Mouse (Mus musculus) gastrocnemius, postnatal 4 days (tissue): ENCODE results near the gene Guca1a. TPM values are rescaled to one million over a fixed set of nuclear protein-coding genes. Genes with fewer than 3 reads are reported as not detected.
"Not testable (repeated sequence)": the region's sequence is repeated elsewhere in the genome, so short reads cannot be mapped to it uniquely, and the experiment has no call there.

Source experiments
- DNase-seq, 2 experiments: peaks; one replicate each; pipeline ENCODE4 v3.0.0; 2021 to 2022; ENCODE audit warnings: low spot score in 2 of 2, mixed read lengths in 2 of 2
- long read RNA-seq, 2 experiments: library from polyadenylated mRNA; stranded (forward); transcript quantifications; one replicate each; pipeline ENCODE4 v2.0.0; 2021
- total RNA-seq, 2 experiments: library from RNA; stranded (reverse); gene quantifications; 2 replicates each; pipeline ENCODE4 v1.2.3; 2021

Guca1a gene
- 1 to 10 TPM in 1 of 2 experiments, under 1 TPM in 1; 0.96 to 1.5 TPM for total RNA-seq
- long read RNA-seq, experiment 1, partial matches to known transcripts: 2 of 2 reads
- long read RNA-seq, experiment 1, other reads (novel, unspliced or antisense): 0 of 2 reads
- long read RNA-seq, experiment 2, partial matches to known transcripts: 2 of 3 reads
- long read RNA-seq, experiment 2, other reads (novel, unspliced or antisense): 1 of 3 reads

DNA sequence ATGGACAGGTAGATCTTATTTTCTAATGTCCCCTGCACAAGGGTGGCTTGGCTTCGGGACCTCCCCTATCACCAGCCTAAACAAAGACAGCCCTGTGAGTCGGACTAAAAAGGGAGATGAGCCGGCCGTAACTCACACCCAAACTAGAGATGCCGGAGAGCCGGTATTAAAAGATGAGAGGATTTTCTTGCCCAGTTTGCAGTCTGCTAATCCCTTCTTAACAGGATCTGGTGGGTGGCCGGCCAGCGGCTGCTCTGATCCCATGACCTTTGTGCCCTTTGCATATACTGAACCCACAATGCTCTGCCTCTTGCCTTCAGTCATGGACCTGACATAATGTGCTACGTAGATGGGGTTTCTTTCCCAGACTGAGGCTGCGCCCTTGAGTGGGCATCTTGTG is at the start of gene Guca1a:
Gene Guca1a, minus strand, starts transcription at position 134 of the 400 bp plus-strand sequence.
- DNase-seq: no peak

DNA sequence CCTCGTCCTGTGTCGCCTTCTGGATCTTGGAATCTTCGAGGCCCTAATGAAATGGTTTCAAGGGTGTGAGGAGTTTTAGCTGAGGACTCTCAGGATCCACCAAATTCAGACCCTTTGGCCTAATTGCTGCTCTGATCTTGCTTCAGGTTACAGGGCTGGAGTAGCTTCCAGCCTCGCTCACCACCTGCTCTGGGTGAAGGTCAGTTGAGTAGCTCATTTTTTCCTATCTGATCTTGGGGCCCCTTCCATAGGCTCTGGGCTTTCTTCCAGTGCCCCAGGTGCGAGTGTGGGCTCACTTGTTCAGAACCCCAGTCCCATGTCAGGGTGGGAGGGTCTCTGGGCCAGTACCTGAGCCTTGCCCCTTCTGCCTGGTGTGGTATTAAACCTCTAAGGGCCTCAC is 49.0 kb upstream of the Guca1a start:
- DNase-seq: no peak

DNA sequence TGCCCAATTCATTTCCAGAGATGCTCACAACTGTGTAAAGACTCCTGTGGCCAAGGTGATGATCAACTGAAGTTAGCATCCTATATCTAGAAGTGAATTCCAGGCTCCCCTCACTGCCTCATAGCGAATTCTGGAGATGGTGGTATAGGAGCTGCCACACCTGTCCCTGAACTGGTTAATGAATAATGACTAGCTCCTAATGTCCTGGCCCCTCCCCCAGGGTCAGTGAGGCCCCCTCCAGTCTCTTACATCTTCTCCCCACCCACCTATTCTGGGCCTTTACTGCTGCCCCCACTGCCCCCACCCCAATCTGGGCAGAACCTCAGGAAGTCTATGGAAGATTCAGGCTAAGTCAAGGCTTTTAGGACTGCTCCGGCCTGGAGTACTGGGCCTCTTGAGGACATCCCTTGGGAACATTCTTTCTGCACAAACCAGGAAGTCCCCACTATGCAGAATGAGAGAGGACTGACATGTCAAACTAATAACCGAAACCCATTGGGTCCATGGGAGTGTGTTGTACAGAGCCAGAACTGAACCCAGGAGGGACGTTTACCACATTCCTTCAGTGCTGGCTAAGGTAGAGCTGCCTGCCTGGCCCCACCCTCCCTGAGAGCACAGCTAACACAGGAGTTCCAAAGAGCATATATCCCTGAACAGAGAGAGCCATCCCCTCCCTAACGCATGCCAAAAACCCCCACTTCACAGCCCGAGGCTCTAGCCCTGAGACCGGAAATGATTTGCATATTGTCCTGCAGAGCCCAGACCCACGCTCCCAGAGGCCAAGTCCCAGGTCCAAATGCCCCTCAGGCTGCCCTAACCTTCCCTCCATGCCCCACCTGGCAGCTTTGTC is 48.4 kb upstream of the Guca1a start:
- no peak for DNase-seq

DNA sequence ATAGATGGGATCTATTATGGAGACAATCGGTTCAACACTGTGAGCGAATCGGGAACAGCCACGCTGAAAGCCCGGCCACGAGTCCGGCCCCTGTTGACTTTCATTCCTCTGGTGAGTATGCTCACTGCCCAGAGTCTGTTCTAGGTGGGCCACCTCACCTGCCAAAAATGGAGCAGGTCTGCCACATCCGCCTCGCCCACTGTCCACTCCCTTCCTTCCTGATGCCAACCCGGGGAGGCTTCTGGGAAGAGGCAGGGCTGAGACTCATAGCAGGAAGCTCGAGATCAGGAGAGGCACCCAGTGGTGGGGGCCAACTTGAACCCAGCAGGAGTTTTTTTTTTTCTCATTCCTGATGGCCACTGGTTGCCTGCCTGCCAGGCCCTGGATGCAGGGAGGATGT is 46.2 kb upstream of the Guca1a start:
- no peak for DNase-seq

DNA sequence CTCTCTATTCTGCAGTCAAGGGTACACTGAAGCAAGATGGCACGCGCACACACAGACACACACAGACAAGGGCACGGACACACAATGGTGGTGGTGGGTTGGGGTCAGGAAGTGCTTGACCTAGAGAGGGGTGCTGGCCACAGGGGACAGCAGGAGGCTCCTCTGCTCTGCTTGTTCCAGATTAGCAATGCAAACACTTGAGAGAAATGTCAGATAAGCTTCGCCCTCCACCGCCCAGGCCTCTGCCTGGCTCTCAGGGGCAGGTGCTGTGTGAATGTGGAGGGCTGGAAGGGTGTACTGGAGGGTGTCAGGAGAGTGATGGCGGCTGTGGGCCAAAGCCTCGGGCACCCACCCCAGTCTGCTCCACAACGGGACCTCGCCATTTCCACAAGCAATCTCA is 45.6 kb upstream of the Guca1a start:
- DNase-seq: no peak

DNA sequence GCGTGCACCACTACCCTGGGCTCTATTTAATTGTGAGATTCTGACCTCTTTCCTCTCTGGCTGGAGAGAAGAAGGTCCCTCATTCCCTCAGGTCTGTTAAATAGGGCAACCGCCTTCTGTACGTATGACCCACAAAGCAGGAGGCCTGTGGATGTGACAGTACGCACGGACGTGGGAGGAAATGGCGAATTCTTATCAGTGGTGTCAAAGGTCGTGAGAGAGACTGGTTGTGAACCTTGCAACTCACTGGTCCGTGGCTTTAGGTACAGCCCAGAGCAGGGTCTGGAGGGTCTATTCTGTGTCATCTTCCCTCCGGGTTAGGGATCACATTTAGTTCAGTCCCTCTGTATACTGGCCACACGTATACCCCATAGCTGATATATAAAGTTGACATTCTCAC is 45.1 kb upstream of the Guca1a start:
- no peak for DNase-seq

DNA sequence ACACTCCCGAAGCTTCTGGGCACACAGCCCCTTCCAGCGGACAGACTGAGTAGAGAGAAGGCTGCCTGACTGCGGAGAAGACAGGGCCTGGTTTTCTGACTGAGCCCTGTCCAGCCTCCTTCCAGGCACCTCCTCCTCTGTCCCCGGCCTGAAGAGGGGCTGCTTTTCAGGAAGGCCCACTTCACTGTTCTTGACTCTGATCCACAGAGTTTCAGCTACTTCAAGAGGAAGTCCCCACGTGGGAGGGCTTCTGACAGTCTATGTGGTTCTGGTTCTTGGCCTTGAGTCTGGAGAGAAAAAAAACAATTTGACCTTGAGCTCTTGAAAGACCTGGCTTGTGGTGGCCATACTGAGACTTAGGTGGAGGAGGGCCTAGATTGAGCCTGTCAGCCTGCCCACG is 43.7 kb upstream of the Guca1a start:
- no peak for DNase-seq

DNA sequence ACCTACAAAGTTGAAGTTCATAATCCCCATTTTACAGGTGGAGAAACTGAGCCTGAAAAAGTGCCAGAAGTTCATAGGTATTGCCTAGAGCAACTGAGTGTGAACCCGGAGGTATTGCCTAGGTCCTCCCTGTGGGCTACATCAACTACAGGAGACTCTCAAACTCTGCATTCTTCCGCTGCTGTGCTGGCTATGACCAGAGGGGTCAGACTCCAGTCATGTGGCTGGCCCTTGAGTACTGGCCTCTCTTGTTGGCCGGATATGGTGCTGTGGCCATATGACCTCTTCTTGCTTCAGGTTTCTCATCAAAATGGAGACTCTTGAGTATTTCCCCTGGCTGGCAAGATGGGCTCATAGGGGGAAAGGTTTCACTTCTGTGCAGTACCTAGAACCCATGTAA is 41.9 kb upstream of the Guca1a start:
- no peak for DNase-seq

DNA sequence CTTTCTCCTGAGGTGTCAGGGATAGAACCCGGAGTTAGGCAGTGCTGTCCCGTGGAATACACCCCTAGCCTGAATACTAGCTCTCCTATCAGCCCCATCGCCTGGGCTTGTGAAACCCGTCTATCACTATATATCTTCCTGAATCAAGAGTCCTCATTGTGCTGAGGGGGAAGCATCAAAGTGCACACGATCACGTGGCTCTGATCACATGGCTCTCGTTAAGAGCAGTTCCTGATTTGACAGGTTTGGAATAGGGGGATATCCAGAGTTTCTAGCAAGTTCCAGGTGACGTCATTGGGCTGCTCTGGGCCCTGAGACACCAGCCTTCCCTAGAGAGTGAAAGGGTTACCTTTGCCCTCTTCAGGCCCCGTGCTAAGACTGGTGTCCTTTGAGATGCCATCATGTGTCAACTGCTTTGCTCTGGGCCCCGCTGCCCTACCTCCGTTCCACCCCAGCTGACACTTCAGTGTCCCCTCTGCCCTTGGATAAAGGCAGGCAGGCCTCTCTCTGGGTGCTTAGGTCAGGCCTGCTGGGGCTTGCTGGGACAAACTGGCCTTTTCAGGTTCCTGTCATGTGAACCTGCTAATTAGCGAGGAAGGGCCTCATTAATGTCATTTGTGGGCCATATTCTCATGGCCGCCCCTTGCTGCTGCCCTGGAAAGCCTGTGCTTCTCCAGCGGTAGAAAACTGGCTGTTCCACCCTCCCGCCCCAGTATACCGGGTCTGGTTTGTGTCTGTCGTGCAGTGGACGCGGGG is 41.1 kb upstream of the Guca1a start:
- DNase-seq: no peak

DNA sequence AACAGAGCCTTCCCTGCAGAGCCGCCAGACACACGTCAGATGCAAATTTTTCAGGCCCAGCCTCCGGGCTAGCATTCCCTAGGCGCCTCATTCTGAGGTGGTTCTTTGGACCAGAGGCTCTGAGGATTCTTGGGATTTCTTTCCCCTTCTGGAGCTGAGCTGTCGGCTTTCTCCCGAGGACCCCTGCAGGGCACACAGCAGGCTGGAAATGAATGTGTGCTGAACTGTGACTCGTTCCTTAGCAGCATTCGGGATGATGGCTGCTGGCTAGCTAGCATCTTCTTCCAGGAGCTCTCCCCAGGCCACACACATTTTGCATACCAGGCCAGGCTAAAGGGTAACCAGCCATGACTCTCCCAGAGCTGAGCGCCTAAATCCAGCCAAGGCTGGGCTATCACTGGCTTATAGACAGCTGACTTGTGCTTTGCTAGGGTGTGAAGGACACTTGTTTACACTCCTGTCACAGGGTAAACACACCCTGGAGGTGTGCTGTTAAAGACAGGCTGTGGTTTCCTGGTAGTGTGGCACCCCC is 40.0 kb upstream of the Guca1a start:
- no peak for DNase-seq

DNA sequence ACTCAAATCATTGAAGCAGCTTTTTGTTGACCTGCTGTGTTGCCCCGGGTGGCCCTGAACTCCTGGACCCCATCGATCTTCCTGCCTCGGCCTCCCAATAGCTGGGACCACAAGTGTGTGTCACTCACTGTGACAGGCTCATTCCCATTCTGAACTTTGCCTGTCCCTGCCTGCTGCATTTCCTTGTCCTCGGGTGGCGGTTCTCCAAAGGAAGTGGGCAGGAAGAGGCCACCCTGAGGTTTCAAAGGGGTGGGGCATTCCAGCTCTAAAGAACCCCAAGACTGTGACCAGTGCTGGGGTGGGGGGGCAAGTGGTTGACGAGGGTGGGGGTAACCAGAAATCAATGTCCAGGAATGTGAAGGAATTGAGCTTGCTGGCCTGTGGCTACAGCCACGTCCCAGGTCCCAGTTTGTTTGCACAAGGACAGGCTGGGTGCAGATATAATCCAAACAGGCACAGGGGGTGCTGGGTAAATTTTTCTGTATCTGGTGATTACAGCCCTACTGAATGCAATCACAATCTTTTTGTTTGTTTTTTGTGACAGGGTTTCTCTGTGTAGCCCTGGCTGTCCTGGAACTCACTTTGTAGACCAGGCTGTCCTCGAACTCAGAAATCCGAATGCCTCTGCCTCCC is 39.1 kb upstream of the Guca1a start:
- no peak for DNase-seq

DNA sequence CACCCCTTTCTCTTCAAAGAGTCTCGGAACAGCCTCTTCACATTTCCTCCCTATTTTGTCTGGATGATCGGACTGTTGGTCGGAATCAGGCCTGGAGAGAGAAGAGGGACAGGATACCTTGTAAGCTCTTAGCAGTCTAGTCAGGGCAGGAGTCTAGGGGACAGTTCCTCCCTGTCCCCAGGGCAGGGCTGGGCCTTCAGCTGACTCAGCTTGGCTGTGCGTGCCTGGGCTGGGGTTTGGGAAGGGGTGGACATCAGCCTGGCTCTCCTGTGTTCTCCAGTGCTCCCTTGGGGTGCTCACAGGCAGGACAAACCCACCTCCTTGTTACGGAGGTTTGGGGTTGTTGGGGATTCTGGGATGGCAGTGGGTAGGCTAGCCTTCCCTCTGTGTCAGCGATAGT is 38.2 kb upstream of the Guca1a start:
- DNase-seq: no peak

DNA sequence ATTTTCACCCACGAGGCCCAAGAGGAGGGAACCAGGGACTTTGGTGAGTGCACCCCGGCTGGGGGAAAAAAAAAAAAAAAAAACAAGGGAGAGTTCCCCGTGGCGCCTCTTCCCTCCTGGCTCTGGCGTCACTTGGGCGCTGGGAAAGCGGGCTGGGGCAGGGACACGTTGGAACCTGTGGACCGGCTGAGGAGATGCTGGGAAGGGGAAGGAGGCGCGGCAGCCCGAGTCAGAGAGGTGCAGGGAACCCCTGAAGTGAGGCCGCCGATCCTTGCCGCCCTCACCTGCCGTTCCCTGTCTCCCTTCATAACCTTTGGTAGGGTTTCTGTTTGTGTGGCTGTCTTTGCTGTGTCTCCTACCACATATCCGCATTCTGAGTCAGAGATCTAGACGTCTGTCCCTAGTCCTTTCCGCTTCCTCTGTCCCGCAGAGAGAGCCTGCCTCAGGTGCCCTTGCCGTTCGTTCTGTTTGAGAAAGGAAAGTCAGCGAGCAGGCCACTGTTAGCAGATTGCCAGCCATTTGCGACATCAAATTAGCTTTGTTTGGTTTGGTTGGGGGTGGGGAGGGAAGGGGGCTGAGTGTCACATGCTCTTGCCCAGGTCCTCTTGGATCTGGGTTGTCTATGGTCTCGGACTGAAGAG is 36.6 kb upstream of the Guca1a start, which contains the start of gene 1700001C19Rik:
Gene 1700001C19Rik, minus strand, starts transcription at position 470 of the 641 bp plus-strand sequence.
- DNase-seq: no peak

DNA sequence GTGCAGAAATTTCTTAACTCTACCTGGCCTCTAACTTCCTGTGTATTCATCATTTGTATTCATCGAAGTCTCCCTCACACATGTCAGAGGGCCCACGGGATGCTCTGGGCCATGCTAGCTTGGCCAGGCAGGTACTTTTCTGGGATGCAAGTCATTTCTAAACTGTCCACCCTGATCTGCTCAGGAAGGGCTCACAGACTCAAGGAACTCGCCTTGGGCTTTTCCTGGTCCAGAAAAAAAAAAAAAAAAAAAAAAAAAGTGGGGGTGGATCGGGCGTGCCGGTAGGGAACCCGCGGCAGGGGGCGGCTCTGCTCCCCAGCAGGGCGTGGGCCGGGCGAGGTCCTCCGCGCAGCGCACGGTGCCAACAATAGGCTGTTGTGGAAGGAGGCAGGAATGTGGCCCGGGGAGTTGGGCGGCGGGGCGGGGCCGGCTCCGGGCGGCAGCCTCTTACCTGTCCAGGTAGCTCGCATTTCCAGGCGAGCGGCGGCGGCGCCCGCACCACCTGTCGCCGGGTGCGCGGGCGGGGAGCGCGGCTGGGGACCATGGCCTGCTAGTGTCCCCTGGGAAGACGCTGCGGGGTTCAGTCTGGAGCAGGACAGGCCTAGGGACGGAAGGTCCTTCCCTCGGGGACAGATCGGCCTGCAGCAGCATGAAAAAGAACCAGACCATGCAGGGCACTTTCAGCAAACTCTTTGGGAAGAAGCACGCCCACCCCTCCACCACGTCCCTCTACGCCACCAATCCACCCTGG is 35.9 kb upstream of the Guca1a start, which contains the start of gene AI661453:
Gene AI661453, plus strand, starts transcription at position 460 of the 751 bp plus-strand sequence.
- no peak for DNase-seq

DNA sequence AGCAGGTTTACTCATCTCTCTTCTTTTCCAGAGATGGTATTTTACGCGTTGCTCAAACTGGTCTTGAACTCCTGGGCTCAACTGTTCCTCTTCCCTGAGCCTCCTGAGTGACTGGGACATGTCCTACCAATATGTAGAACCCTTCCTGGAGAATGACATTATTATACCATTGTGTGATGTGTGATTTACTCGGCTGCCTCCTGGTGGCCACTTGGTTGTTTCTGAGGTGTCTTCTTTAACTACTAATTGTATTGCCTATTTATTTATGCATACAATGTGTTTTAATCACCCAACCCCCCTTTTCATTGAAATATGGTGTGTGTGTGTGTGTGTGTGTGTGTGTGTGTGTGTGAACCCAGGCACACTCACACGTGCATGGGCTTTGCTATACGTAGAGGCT is 30.4 kb upstream of the Guca1a start:
- DNase-seq: no peak

DNA sequence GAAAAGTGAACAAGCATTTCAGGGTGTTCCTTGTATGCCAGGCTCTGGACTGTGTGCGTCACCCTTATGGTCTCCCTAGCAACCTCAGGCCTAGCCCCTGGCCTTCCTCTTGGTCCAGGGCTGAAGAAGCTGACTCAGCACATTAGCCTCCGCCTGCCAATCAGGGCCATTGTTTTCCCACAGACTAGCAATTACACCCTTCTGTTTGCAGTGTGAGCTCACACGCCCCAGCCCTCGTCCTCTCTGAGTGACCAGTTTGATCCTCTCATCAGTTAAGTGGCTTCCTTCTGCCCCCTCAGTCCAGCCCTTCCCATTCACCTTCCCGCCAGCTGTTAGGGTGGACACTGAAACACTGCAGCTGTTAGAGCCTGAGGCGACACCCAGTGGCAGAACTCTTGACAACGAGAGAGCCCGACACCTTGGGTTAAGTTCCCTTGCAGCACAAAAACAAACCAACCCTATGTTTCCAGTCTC is 28.5 kb upstream of the Guca1a start:
- peak in 1 of 2 experiments; percentile 37 for DNase-seq

DNA sequence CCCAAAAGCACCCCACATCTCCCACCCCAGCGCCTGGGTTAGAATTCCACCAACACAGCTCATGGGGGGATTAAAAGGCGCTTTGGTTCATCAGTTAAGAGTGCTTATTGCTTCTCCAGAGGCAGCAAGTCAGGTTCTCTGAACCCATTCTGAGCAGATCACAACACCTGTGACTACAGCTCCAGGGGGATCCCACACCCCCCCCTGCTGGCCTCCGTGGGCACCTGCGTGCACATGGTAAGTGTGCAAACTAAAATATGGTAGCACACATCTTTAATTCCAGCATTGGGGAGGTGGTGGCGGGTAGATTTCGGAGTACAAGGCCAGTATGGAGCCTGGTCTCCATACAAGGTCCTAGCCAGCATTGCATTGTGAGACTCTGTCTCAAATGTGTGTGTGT is 26.9 kb upstream of the Guca1a start:
- DNase-seq: no peak

DNA sequence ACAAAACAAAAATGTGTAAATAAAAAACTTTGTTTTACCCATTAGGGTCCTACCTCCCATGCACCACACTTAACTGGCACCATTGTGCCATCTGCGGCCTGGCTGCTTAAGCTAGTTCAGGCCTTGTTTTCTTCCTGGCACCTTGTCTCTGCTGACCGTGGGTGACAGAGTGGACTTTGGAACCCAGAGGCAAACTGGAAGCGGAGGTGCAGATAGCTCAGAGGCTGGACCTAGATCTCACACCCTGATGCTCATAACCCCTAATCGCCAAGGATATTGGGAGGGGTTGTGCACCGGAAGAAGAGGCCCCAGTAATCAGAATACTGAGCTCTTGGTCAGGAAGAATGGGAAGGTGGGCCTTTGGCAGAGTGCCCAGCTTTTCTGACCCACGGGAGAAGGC is 23.8 kb upstream of the Guca1a start:
- no peak for DNase-seq

DNA sequence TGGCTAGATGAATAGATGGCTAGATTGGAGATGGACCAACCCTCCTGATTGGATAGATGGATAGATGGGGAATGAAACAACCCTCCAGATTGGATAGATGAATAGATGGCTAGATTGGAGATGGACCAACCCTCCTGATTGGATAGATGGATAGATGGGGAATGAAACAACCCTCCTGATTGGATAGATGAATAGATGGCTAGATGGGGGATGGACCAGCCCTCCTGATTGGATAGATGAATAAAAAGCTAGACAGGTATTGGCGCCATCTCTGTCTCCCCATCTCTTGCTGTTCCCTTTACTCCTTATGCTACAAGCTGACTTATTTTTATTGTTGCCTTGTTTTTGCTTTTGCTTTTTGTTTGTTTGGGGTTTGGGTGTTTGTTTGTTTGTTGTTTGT is 22.2 kb upstream of the Guca1a start:
- not testable (repeated sequence) for DNase-seq

DNA sequence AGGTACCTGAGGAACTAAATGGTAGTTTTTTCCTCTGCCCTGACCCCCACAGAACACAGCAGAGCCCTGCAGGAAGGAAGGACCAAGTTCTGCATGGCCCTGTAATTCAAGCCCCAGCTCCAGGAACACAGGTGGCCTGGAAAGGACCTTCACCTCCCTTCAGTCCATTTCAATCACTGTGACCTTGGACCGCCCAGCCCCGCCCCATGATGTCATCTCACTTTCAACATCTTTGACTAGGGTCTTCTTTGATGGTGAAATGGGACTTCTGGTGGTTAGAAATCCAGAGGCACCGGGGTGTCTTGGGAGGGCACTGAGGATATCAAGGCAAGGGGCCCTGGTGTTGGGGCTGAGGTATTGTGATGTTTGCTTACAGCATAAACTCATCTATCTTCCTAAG is 21.2 kb upstream of the Guca1a start:
- DNase-seq: no peak
